Mouse (Mus musculus): Measurements from ENCODE around the gene Capn1. TPM values are rescaled to one million over a fixed set of nuclear protein-coding genes. Genes with fewer than 3 reads are reported as not detected.
"Not testable (repeated sequence)": the region's sequence is repeated elsewhere in the genome, so short reads cannot be mapped to it uniquely, and the experiment has no call there.

The Capn1 gene
- polyA plus RNA-seq, 1 experiment = 38.3 TPM

DNA sequence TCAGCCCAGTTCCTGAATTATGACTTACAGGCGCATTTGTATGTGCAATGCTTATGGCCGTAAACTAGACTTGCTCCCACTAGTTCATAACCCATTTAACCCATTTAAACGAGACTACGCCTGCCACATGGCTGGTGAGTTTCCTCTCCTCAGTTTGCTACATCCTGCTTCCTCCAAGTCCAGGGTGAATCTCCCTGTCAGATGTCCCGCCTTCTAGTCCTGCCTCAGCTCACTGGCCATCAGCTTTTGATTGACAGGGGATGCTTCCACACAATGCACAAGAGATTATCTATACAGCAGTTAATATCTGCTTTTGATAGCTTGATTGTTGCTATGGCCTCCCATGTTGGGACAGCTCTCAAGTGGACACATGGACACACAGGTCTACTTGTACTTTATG, 38.6 kb upstream of the Capn1 start:
- H3K4me3 ChIP-seq (ENCODE audit: insufficient read depth, low read length) = no peak overlapping the region
- TF ChIP-seq CTCF (IDR thresholded peaks at IDR 0.05; ENCODE audit: low read depth, low read length) = no peak
- TF ChIP-seq POLR2A (IDR thresholded peaks at IDR 0.05; ENCODE audit: borderline replicate concordance, low read depth, low read length) = no peak
- H3K4me1 ChIP-seq (ENCODE audit: control insufficient read depth, insufficient read depth, low read length) = peaks cover 7% of the 10 kb centered on the region

DNA sequence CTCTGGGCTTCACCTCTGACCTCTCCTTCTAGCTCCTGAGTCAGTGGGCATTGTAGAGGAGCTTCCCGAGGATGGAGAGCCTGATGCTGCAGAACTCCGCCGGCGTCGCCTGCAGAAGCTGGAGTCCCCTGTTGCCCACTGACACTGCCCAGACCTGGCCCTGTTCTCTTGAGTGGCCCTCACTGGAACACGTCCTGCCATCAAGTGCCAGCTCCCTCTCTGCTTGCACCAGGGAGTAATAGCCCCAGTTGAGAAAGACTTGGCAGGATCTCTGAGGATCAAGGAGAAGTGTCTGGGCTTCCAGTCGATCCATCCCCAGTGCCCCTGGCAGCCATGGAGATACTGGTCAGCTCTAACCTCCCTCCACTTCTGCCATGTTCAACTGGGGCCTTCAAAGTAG, 36.8 kb upstream of the Capn1 start:
- Histone ChIP-seq H3K4me3 (ENCODE audit: insufficient read depth, low read length) (no peak overlapping the region), H3K4me1 (ENCODE audit: control insufficient read depth, insufficient read depth, low read length) (peaks cover 14% of the 10 kb centered on the region), H3K27ac (ENCODE audit: insufficient read depth, low read depth, low read length) (no peak overlapping the region)
- TF ChIP-seq POLR2A (IDR thresholded peaks at IDR 0.05; ENCODE audit: borderline replicate concordance, low read depth, low read length) (no peak), CTCF (IDR thresholded peaks at IDR 0.05; ENCODE audit: low read depth, low read length) (no peak)

More for the DNA sequence above, 38.6 kb upstream of the Capn1 start:
- no peak overlapping the region for H3K27ac ChIP-seq (ENCODE audit: insufficient read depth, low read depth, low read length)

DNA sequence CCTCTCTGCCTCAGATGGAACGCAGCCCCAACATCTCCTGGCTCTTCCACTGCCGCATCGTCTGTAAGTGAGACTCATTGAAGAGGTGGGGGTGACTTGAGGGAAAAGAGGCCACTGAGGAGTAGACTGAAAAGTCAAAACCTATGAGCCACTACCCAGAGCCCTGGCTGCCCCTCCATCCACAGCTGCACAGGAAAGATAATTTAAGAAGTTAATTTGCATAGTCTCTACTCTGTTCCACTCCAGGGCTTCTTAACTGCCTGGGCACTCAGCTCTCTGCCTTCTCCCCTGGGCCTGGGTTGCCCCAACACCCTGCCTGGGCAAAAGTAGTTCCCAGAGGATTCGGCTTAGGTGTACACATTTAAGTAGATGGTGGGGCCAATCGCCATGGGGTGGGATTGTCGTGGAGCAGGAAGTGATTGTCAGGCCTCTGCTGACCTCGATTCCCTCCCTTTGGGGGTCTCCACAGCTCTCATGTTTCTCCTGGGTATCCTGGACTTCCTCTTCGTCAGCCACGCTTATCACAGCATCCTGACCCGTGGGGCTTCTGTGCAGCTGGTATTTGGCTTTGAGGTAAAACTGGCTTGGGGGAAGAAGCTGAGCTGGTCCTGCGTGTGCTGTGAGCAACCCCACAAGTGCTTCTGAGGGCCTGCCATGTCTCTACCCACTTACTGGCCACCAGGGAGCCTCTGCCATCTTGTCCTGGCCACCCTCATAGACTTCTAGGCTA, 33.1 kb upstream of the Capn1 start:
- TF ChIP-seq POLR2A (IDR thresholded peaks at IDR 0.05; ENCODE audit: borderline replicate concordance, low read depth, low read length) (no peak), CTCF (IDR thresholded peaks at IDR 0.05; ENCODE audit: low read depth, low read length) (no peak)
- Histone ChIP-seq H3K4me3 (ENCODE audit: insufficient read depth, low read length) (no peak overlapping the region), H3K27ac (ENCODE audit: insufficient read depth, low read depth, low read length) (no peak overlapping the region), H3K4me1 (ENCODE audit: control insufficient read depth, insufficient read depth, low read length) (peaks cover 16% of the 10 kb centered on the region)

- Histone ChIP-seq H3K4me1 (ENCODE audit: control insufficient read depth, insufficient read depth, low read length) (peaks cover 13% of the 10 kb centered on the region), H3K27ac (ENCODE audit: insufficient read depth, low read depth, low read length) (no peak overlapping the region), H3K4me3 (ENCODE audit: insufficient read depth, low read length) (peak overlapping the region; percentile 85)
- TF ChIP-seq CTCF (IDR thresholded peaks at IDR 0.05; ENCODE audit: low read depth, low read length) = no peak
- no peak for TF ChIP-seq POLR2A (IDR thresholded peaks at IDR 0.05; ENCODE audit: borderline replicate concordance, low read depth, low read length)
Measured at GRCm38 (mm10) chr19:6047899-6048166, 32.1 kb upstream of the Capn1 start.

DNA sequence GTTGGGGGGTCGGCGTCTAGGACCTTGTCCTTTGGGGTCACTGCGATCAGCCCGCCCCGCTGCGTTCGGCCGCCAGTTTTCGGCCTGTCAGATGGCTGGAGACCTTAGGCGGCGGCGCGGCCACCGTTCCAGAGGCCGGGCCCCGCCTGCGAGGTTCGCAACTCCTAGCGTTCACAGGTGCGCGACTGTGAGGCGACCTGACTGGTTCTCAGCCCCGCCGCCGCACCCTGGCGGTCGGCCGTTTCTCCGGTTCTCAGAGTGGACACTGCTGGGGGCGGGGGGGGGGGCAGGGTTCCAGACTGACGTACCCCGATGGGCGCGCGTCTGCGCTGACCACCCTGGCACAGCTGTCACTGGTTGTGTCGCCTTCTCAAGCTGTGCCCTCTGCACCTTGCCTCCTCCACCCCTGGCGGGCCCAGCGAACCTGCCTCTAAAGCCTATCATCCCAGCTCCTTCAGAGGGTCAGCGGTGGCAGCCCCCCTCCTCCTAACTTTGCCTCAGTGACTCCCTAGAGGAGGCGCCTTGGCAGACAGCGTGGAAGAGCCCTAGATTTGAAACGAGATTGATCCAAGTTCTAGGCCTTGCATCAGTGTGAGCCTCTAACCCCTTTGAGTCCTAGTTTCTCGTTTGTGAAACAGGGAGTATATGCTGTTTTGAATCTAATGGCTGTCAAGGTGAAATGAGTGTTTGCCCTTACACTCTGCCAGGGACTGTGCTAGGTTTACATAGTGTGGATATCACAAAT, 31.6 kb upstream of the Capn1 start:
- peak overlapping the region; percentile 85 for H3K4me3 ChIP-seq (ENCODE audit: insufficient read depth, low read length)
- peaks cover 13% of the 10 kb centered on the region for H3K4me1 ChIP-seq (ENCODE audit: control insufficient read depth, insufficient read depth, low read length)
- peak overlapping the region; percentile 97 for H3K27ac ChIP-seq (ENCODE audit: insufficient read depth, low read depth, low read length)
- TF ChIP-seq POLR2A (IDR thresholded peaks at IDR 0.05; ENCODE audit: borderline replicate concordance, low read depth, low read length) = no peak

GRCm38 (mm10) chr19:6046294-6047153, 30.8 kb upstream of the Capn1 start, which contains the start of gene Syvn1:
Gene Syvn1, plus strand, starts transcription at chr19:6046576.
- H3K27ac ChIP-seq (ENCODE audit: insufficient read depth, low read depth, low read length) = peak within 1 kb of the TSS; percentile 97
- H3K4me3 ChIP-seq (ENCODE audit: insufficient read depth, low read length) = peak within 1 kb of the TSS; percentile 85
- H3K4me1 ChIP-seq (ENCODE audit: control insufficient read depth, insufficient read depth, low read length) = peaks cover 13% of the 10 kb centered on the region
- TF ChIP-seq CTCF (IDR thresholded peaks at IDR 0.05; ENCODE audit: low read depth, low read length) (no peak), POLR2A (IDR thresholded peaks at IDR 0.05; ENCODE audit: borderline replicate concordance, low read depth, low read length) (no peak)

GRCm38 (mm10) chr19:6045366-6046293, 29.9 kb upstream of the Capn1 start:
- Histone ChIP-seq H3K27ac (ENCODE audit: insufficient read depth, low read depth, low read length) (peak overlapping the region; percentile 97), H3K4me1 (ENCODE audit: control insufficient read depth, insufficient read depth, low read length) (peaks cover 13% of the 10 kb centered on the region), H3K4me3 (ENCODE audit: insufficient read depth, low read length) (peak overlapping the region; percentile 85)
- TF ChIP-seq POLR2A (IDR thresholded peaks at IDR 0.05; ENCODE audit: borderline replicate concordance, low read depth, low read length) = no peak
- no peak for TF ChIP-seq CTCF (IDR thresholded peaks at IDR 0.05; ENCODE audit: low read depth, low read length)

GRCm38 (mm10) chr19:6044102-6044501, 28.4 kb upstream of the Capn1 start:
- H3K4me3 ChIP-seq (ENCODE audit: insufficient read depth, low read length); H3K27ac ChIP-seq (ENCODE audit: insufficient read depth, low read depth, low read length): not testable (repeated sequence)
- peaks cover 13% of the 10 kb centered on the region for H3K4me1 ChIP-seq (ENCODE audit: control insufficient read depth, insufficient read depth, low read length)

DNA sequence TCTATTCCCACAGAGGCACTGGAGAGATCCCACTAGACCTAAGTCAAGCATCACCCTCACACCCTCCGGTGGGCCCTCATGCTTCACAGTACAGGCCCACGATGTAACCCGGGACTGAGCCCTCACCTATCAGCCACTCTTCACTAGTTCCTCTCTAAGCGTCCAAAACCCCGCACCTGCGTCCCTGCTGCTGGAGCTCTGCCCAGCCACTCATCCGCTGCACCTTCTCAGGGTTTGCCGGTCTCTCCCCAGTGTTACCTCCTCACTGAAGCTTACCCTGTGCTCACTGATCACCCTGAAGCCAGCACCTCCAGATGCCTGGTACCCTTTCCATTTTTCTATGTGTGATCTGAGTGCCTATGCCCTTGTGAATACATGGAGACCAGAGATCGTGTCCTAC, 26.6 kb upstream of the Capn1 start:
- TF ChIP-seq POLR2A (IDR thresholded peaks at IDR 0.05; ENCODE audit: borderline replicate concordance, low read depth, low read length) (no peak), CTCF (IDR thresholded peaks at IDR 0.05; ENCODE audit: low read depth, low read length) (no peak)
- Histone ChIP-seq H3K4me3 (ENCODE audit: insufficient read depth, low read length) (no peak overlapping the region), H3K27ac (ENCODE audit: insufficient read depth, low read depth, low read length) (no peak overlapping the region), H3K4me1 (ENCODE audit: control insufficient read depth, insufficient read depth, low read length) (peaks cover 5% of the 10 kb centered on the region)
